Mouse (Mus musculus) bone marrow macrophage, adult 2 months (primary cell): ENCODE measurements at regions not wholly inside any gene's neighbourhood (a gene's known extent, or its start where the extent isn't known, plus 50 kb on each side); places are given as distances from the start of the nearest gene placed in this dataset.

Source experiments
- H3K27ac ChIP-seq: 2 replicates; pipeline ENCODE4 v1.5.1; 2012; ENCODE audit warnings: low read depth, low read length; ENCODE audit not compliant: insufficient read depth
- H3K4me1 ChIP-seq: 2 replicates; pipeline ENCODE4 v1.6.1; 2012; ENCODE audit warnings: low read length; ENCODE audit not compliant: control insufficient read depth, insufficient read depth
- H3K4me3 ChIP-seq: 2 replicates; pipeline ENCODE4 v1.5.1; 2012; ENCODE audit warnings: mild to moderate bottlenecking, low read length, moderate library complexity; ENCODE audit not compliant: insufficient read depth
- CTCF ChIP-seq: IDR thresholded peaks from 2 replicates; pipeline ENCODE4 v1.5.1; 2012; ENCODE audit warnings: low read depth, mild to moderate bottlenecking, low read length, moderate library complexity
- POLR2A ChIP-seq: IDR thresholded peaks from 2 replicates; pipeline ENCODE4 v1.6.1; 2012; ENCODE audit warnings: mild to moderate bottlenecking, low read depth, low read length, borderline replicate concordance

- Histone ChIP-seq H3K4me1 (no peaks in the 10 kb centered on the region), H3K27ac (no peak overlapping the region), H3K4me3 (no peak overlapping the region)
- TF ChIP-seq POLR2A = no peak
- TF ChIP-seq CTCF = no peak
These were observed 217.6 kb downstream of the Fam173b start for GRCm38 (mm10) chr15:31819219-31819618.

GRCm38 (mm10) chr15:31827219-31827618 lies 225.6 kb downstream of the Fam173b start:
- TF ChIP-seq POLR2A (no peak), CTCF (no peak)
- no peak overlapping the region for H3K27ac ChIP-seq
- H3K4me3 ChIP-seq = no peak overlapping the region
- H3K4me1 ChIP-seq = no peaks in the 10 kb centered on the region

- TF ChIP-seq CTCF (no peak), POLR2A (no peak)
These were observed 239.9 kb downstream of the Fam173b start for GRCm38 (mm10) chr15:31841519-31841918.

GRCm38 (mm10) chr15:31854764-31855163 lies 253.1 kb downstream of the Fam173b start:
- no peak for TF ChIP-seq POLR2A
- no peak for TF ChIP-seq CTCF
- H3K4me1 ChIP-seq = no peaks in the 10 kb centered on the region
- no peak overlapping the region for H3K4me3 ChIP-seq
- no peak overlapping the region for H3K27ac ChIP-seq

More at GRCm38 (mm10) chr15:31841519-31841918, 239.9 kb downstream of the Fam173b start:
- Histone ChIP-seq H3K4me3 (no peak overlapping the region), H3K27ac (no peak overlapping the region), H3K4me1 (no peaks in the 10 kb centered on the region)

- H3K4me3 ChIP-seq = no peak overlapping the region
- TF ChIP-seq CTCF (no peak), POLR2A (no peak)
- H3K4me1 ChIP-seq = no peaks in the 10 kb centered on the region
- H3K27ac ChIP-seq = no peak overlapping the region
These were observed 253.5 kb downstream of the Fam173b start for GRCm38 (mm10) chr15:31855188-31855587.

- H3K4me1 ChIP-seq = no peaks in the 10 kb centered on the region
- no peak for TF ChIP-seq CTCF
- no peak for TF ChIP-seq POLR2A
- no peak overlapping the region for H3K27ac ChIP-seq
- no peak overlapping the region for H3K4me3 ChIP-seq
These were observed 267.4 kb downstream of the Fam173b start for GRCm38 (mm10) chr15:31869100-31869499.

- no peaks in the 10 kb centered on the region for H3K4me1 ChIP-seq
- H3K27ac ChIP-seq = no peak overlapping the region
- H3K4me3 ChIP-seq = no peak overlapping the region
- TF ChIP-seq POLR2A (no peak), CTCF (no peak)
These were observed 268.2 kb downstream of the Fam173b start for GRCm38 (mm10) chr15:31869673-31870417.

- TF ChIP-seq CTCF (no peak), POLR2A (no peak)
- H3K4me1 ChIP-seq = no peaks in the 10 kb centered on the region
These were observed 273.8 kb downstream of the Fam173b start for GRCm38 (mm10) chr15:31875436-31875835.

GRCm38 (mm10) chr15:31880479-31880878 lies 278.8 kb downstream of the Fam173b start:
- Histone ChIP-seq H3K27ac (no peak overlapping the region), H3K4me3 (no peak overlapping the region), H3K4me1 (no peaks in the 10 kb centered on the region)
- no peak for TF ChIP-seq CTCF
- TF ChIP-seq POLR2A = no peak

More at GRCm38 (mm10) chr15:31875436-31875835, 273.8 kb downstream of the Fam173b start:
- no peak overlapping the region for H3K27ac ChIP-seq
- no peak overlapping the region for H3K4me3 ChIP-seq

GRCm38 (mm10) chr15:31882331-31882730 lies 280.7 kb downstream of the Fam173b start:
- Histone ChIP-seq H3K4me3 (no peak overlapping the region), H3K27ac (no peak overlapping the region), H3K4me1 (no peaks in the 10 kb centered on the region)
- TF ChIP-seq CTCF (no peak), POLR2A (no peak)
